Mouse (Mus musculus) c-Kit-positive CD71-positive TER-119-positive erythroid progenitor cells, embryonic 14.5 days (primary cell): ENCODE results near the gene Trip4.

ENCODE experiments used
- DNase-seq: peaks from one replicate; pipeline ENCODE4 v3.0.0-alpha.2; 2013; ENCODE audit warnings: low spot score

The Trip4 gene

GRCm38 (mm10) chr9:65908394-65909300, at the start of gene Trip4, which contains the start of gene Csnk1g1:
Gene Trip4 (minus strand): TSS chr9:65908794.
Gene Csnk1g1 (plus strand): TSS chr9:65908924.
- DNase-seq = peak; percentile 87

GRCm38 (mm10) chr9:65951082-65951587, 42.5 kb upstream of the Trip4 start:
- no peak for DNase-seq

- DNase-seq = no peak
Observed at GRCm38 (mm10) chr9:65937566-65937965, 29.0 kb upstream of the Trip4 start.

- no peak for DNase-seq
Observed at GRCm38 (mm10) chr9:65929826-65930225, 21.2 kb upstream of the Trip4 start.

- DNase-seq = no peak
Observed at GRCm38 (mm10) chr9:65928456-65928855, 19.9 kb upstream of the Trip4 start.

GRCm38 (mm10) chr9:65917015-65917414, 8.4 kb upstream of the Trip4 start:
- peak; percentile 11 for DNase-seq

GRCm38 (mm10) chr9:65913976-65914375, 5.4 kb upstream of the Trip4 start:
- no peak for DNase-seq

- DNase-seq = no peak
Observed at GRCm38 (mm10) chr9:65909837-65910236, 1.2 kb upstream of the Trip4 start.

- no peak for DNase-seq
Observed at GRCm38 (mm10) chr9:65909301-65909801, 757 bp upstream of the Trip4 start.

- no peak for DNase-seq
Observed at GRCm38 (mm10) chr9:65903419-65903818, 5.2 kb downstream of the Trip4 start.

GRCm38 (mm10) chr9:65902879-65903278, 5.7 kb downstream of the Trip4 start:
- no peak for DNase-seq

- no peak for DNase-seq
Observed at GRCm38 (mm10) chr9:65896977-65897376, 11.6 kb downstream of the Trip4 start.

- no peak for DNase-seq
Observed at GRCm38 (mm10) chr9:65891126-65891525, 17.5 kb downstream of the Trip4 start.

- peak; percentile 87 for DNase-seq
Observed at GRCm38 (mm10) chr9:65890143-65890628, 18.4 kb downstream of the Trip4 start, which contains the start of gene Pclaf. Gene Pclaf (plus strand): TSS chr9:65890237.

GRCm38 (mm10) chr9:65884564-65885315, 23.9 kb downstream of the Trip4 start:
- DNase-seq = peak; percentile 85

GRCm38 (mm10) chr9:65859656-65860055, 48.9 kb downstream of the Trip4 start:
- DNase-seq = no peak

- DNase-seq = no peak
Observed at GRCm38 (mm10) chr9:65850203-65850602, 58.4 kb downstream of the Trip4 start.

- DNase-seq = no peak
Observed at GRCm38 (mm10) chr9:65848154-65848553, 60.4 kb downstream of the Trip4 start.

- DNase-seq = no peak
Observed at GRCm38 (mm10) chr9:65844421-65845165, 64.0 kb downstream of the Trip4 start.

GRCm38 (mm10) chr9:65839841-65840240, 68.8 kb downstream of the Trip4 start:
- DNase-seq = no peak

- no peak for DNase-seq
Observed at GRCm38 (mm10) chr9:65836916-65837315, 71.7 kb downstream of the Trip4 start.
